Mouse (Mus musculus): Measurements from ENCODE around the gene 1700001O22Rik.

1700001O22Rik gene

DNA sequence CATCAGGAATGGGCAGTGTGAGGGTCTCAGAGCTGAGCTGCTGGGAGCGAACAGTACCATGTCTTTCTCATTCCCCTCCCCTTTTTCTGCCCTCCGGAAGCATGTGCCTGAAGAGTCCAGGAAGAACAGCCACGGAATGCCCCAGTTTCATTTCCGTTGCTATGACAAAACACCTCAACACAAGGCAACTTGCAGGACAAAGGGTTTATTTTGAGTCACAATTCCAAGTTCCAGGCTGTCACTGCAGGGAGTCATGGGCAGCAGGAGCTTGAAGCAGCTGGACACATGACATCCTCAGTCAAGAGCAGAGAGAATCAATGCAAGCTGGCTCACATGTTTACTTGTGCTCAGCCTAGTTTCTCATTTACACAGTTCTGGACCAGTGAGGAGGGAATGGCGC is 53.4 kb downstream of the 1700001O22Rik start:
- DNase-seq: no peak

DNA sequence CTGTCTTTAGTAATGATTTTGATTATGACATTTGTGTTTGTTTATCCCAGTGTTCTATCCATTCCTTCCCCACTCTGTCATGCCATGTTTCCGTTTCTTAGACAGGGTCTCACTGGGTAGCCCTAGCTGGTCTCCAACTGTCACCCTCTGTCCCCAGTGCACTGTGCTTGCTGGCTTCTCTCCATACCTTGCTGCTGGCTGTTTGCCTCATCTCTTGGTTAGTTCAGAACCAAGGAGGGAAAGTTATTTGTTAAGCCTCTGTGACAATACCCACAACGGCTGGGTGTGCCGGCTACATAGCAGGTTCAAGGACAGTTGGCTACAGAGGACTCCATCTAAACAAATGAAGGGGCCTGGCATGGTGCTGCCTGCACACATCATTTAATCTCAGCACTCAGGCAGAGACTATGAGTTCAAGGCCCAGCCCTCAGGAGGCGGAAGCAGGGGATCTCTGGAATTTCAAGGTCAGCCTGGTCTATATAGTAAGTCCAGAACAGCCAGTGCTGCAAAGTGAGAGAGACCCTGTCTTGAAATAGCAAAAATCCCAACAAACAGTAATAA is 55.8 kb downstream of the 1700001O22Rik start:
- DNase-seq: no peak

Measured in cerebellum, adult 18-20 months (tissue).